Mouse (Mus musculus) heart, postnatal 25 days (tissue): ENCODE measurements around the gene Ifi27l2a. TPM values are rescaled to one million over a fixed set of nuclear protein-coding genes. Genes with fewer than 3 reads are reported as not detected.
A peak's percentile ranks its signal among the peaks of the same experiment; 100 is the strongest.

Experiments used
- DNase-seq: peaks from one replicate; pipeline ENCODE4 v3.0.0; 2022; ENCODE audit warnings: low spot score
- intact Hi-C: fragments of 180-260 bp; cut with DNase I; formaldehyde crosslinking; loops from one replicate; pipeline ENCODE4 v1.15.1; 2025
- total RNA-seq, 2 experiments: library from RNA; stranded (reverse); gene quantifications; 2 replicates each; pipeline ENCODE4 v1.2.3; 2021

Ifi27l2a gene
- total RNA-seq, 2 experiments from 2014 or later = 18.2 to 31.0 TPM

DNA sequence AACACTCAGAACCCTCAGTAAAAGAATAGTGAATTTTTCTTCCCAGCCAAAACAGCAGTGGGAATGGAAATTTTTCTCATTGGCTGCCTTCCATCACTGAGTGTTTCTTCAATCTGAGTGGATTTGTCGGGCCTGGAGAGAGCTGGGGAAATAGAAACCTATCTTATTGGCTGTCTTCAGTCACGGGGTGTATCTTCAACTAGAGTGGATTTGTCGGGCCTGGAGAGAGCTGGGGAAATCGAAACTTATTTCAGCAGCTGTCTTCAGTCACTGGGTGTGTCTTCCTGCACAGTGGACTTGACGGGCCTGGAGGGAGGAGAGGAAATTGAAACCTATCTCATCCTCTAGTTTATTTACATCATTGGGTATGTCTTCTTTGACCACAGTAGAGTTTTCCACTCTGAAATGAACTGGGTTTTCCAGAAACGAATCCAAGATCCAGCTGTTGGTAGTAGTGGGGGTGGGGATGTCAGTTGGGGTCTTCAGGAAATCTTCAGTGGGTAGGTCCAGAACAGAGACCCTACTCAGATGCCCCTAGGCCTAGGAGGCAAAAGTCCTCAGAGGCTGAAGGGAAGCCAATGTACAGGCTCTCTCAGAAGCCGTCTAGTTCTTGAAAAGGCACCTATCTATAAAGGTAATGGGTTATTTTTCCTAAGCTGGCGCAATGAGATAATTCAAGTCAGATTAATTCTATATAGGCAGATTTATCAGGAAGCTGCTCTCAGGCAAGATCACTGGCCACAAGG is 9.3 kb downstream of the Ifi27l2a start, which contains the start of gene Ifi27:
Gene Ifi27, plus strand, starts transcription at position 226 of the 746 bp plus-strand sequence.
- intact Hi-C loops = no loop called here
- peak; percentile 82 for DNase-seq

DNA sequence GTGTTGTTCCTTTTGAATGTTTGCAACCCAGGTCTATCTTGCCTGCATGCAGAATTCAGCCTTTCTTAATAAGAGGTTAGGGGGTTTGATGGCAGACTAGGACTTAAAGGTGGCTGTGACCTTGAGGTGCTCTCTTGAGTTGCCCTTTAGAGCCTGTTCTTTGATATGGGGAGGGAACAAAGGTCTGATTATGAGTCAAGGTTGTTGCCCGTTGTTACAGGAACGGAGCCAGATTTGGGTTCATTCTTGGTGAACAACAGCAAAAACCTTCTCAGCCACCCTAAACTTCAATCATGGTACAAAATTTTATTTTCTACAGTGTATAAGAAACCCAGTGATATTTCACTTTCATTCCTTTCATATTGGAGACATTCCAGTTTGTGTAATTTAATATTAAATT is 10.1 kb downstream of the Ifi27l2a start:
- intact Hi-C loops = no loop called here
- no peak for DNase-seq

DNA sequence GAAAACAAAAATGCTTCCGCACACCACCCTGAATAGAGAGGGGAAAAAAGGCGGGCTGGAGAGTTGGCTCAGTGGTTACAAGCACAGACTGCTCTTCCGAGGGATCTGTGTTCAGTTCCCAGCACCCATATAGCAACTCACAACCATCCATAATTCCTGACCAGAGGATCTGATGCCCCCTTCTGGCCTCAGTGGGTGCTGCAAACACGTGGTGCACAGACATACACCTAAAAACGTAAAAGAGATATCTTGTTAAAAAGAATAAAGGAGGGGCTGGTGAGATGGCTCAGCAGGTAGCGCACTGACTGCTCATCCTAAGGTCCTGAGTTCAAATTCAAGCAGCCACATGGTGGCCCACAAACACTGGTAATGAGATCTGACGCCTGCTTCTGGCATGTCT is 16.8 kb downstream of the Ifi27l2a start:
- intact Hi-C loops = loop anchor here (1.0 to 5.0 kb wide), 2 partner anchors 39 to 67 kb away; partner anchors contain the start of gene Otub2
- DNase-seq = no peak

- DNase-seq = peak; percentile 97
- intact Hi-C loops = loop anchor here (1.0 to 5.0 kb wide), 2 partner anchors 39 to 67 kb away; partner anchors contain the start of gene Otub2
Observed at GRCm38 (mm10) chr12:103425729-103426470, 17.6 kb downstream of the Ifi27l2a start, which contains the start of gene Ddx24. Gene Ddx24 (minus strand): TSS chr12:103425830.

DNA sequence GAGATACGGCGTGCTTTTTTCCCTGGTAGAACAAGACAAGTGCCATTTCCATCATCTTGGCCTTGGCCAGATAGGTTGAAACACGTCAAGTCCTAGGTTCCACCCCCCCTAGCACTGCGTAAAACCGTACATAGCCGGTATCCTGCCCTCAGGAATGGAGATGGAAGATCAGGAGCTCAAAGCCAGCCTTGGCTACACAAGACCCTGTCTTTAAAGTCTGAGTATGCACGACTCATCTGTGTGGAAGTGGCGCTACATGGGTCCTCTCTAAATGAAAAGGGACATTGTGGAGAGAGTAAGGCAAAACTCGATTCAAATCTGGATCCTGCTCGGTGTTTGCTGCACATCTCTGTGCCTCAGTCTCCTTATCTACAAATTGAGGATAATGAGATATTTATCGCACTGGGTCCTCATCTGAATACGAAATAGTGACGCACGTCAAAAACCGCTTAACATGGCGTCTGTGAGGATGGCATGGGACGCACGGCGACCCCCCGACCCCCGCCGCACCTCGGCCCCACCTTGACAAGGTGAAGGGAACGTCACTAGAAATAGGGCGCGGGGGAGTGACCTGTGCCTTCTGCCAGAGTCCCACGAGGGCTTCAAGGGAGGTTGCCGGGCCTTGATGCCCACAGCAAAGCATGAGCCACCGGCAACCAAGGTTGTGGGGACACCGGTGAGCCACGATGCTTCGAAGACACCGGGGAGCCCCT is 18.3 kb downstream of the Ifi27l2a start:
- DNase-seq = no peak
- intact Hi-C loops = loop anchor here (5.0 kb wide), 1 partner anchor 38 kb away; the partner anchor contains the start of gene Otub2

- DNase-seq = no peak
- intact Hi-C loops = no loop called here
Observed at GRCm38 (mm10) chr12:103408144-103408543, 35.3 kb downstream of the Ifi27l2a start.

- no peak for DNase-seq
- intact Hi-C loops = no loop called here
Observed at GRCm38 (mm10) chr12:103407720-103408119, 35.8 kb downstream of the Ifi27l2a start, which contains the start of gene 9330161L09Rik. Gene 9330161L09Rik (minus strand): TSS chr12:103407820.

- DNase-seq = no peak
- intact Hi-C loops = no loop called here
Observed at GRCm38 (mm10) chr12:103404131-103404530, 39.3 kb downstream of the Ifi27l2a start.

DNA sequence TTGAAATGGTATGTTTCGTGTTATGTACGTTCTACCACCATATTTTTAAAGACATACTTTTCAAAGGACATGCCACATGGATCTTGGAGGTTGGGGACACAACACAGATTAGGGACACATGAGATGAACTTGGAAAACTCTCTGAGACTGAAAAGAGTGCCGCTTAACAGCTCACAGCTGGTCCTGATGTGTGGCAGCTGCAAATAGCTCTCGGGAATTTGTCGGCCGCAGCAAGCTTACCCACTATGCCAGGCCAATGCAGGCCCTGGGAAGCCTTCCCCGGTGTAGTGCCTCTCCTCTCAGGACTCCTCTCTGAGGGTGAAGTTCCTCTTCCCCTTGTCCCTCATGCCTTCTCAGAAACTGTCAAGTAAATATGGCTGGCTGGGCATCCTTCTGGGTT is 46.7 kb downstream of the Ifi27l2a start:
- intact Hi-C loops = no loop called here
- DNase-seq = no peak

GRCm38 (mm10) chr12:103395486-103396275 is 47.8 kb downstream of the Ifi27l2a start:
- DNase-seq = no peak

DNA sequence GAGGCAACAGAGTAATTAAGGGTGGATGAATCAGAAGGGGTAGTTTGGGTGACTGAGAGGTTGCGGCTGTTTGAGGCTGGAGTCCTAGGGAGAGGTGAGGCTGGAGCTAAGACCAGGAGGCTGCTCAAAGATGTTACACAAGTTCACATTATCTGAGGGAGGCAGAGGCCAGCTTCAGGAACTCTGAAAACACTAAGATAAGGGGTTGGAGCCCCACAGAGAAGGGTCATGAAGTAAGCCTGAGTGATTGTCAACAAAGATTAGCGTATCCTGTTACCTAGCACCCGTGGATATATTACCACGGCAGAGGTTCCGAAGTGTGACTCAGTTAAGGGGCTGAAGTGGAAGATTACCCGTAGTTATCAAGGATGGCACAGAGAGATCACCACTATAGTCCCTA is 50.0 kb downstream of the Ifi27l2a start:
- DNase-seq = no peak
- intact Hi-C loops = no loop called here

More at GRCm38 (mm10) chr12:103395486-103396275, 47.8 kb downstream of the Ifi27l2a start:
- intact Hi-C loops = no loop called here

Other genes with a start within 250 kb of the Ifi27l2a start
- under 1 TPM; 0.31 to 0.47 TPM for gene Prima1, start 201.5 kb downstream of the Ifi27l2a start, total RNA-seq
- gene Fam181a, start 132.7 kb downstream of the Ifi27l2a start, total RNA-seq = not detected
- 100 to 1,000 TPM; 497 to 569 TPM for gene Asb2, start 87.7 kb downstream of the Ifi27l2a start, total RNA-seq
- gene Otub2, start 55.0 kb downstream of the Ifi27l2a start, total RNA-seq = 1 to 10 TPM; 4.4 to 4.9 TPM
- gene 9330161L09Rik, start 35.9 kb downstream of the Ifi27l2a start, total RNA-seq = 1 to 10 TPM; 1.2 to 1.3 TPM
- 10 to 100 TPM; 72.1 to 75.9 TPM for gene Ddx24, start 17.9 kb downstream of the Ifi27l2a start, total RNA-seq
- gene Ifi27, start 9.5 kb downstream of the Ifi27l2a start, total RNA-seq = 10 to 100 TPM; 56.3 to 68.1 TPM
- gene Ifi27l2b, start 13.5 kb upstream of the Ifi27l2a start, total RNA-seq = under 1 TPM in 1 of 2 experiments, not detected in 1; 0.23 TPM
- under 1 TPM; 0.39 to 0.45 TPM for gene Ppp4r4, start 88.6 kb upstream of the Ifi27l2a start, total RNA-seq
- gene Serpina10, start 187.8 kb upstream of the Ifi27l2a start, total RNA-seq = not detected
- gene Serpina6, start 213.5 kb upstream of the Ifi27l2a start, total RNA-seq = not detected
- gene Serpina16, start 232.5 kb upstream of the Ifi27l2a start, total RNA-seq = not detected